Mouse (Mus musculus): ENCODE results near the gene Acan. TPM values are rescaled to one million over a fixed set of nuclear protein-coding genes. Genes with fewer than 3 reads are reported as not detected.

Gene Acan
- polyA plus RNA-seq, 1 experiment = not detected

DNA sequence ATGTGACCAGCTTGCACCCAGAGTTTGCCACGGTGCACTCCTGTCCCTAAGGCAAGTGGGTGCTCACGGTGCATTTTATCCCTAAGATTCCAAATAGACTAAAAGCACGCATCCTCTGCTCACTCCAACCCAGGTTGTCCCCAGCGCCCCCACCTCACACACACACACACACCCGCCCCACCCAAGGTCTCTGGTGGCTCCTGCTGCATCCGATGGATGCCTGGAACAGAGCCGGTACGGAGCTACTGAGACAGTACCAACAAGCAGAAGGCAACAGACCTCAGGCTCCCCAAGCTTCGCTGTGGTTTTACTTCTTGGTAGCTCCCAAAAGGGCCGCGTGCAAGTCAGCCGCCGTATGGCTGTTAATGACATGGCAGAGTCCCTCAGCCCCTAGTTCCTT lies 77.1 kb downstream of the Acan start:
- H3K27me3 ChIP-seq (ENCODE audit: control insufficient read depth) = peaks cover 15% of the 10 kb centered on the region
- no peaks in the 10 kb centered on the region; the same call in 1 of the 2 replicates for H3K36me3 ChIP-seq (ENCODE audit: control insufficient read depth)
- H3K9me3 ChIP-seq (ENCODE audit: control insufficient read depth, low read length) = no peaks in the 10 kb centered on the region
- H3K4me3 ChIP-seq (replicated peaks) = no peak overlapping the region
- TF ChIP-seq TAL1 (IDR thresholded peaks at IDR 0.05; ENCODE audit: low read length) (no peak), GATA1 (IDR thresholded peaks at IDR 0.05; ENCODE audit: low read length) (no peak)
- no peaks in the 10 kb centered on the region for H3K4me1 ChIP-seq (ENCODE audit: control insufficient read depth)

GRCm38 (mm10) chr7:79130843-79131444 lies 77.7 kb downstream of the Acan start, which contains the start of gene Hapln3:
Hapln3 (minus strand) TSS chr7:79131018.
- Histone ChIP-seq H3K9me3 (ENCODE audit: control insufficient read depth, low read length) (no peaks in the 10 kb centered on the region), H3K4me1 (ENCODE audit: control insufficient read depth) (no peaks in the 10 kb centered on the region), H3K36me3 (ENCODE audit: control insufficient read depth) (no peaks in the 10 kb centered on the region; the same call in 1 of the 2 replicates), H3K27me3 (ENCODE audit: control insufficient read depth) (peaks cover 15% of the 10 kb centered on the region), H3K4me3 (replicated peaks) (no peak within 1 kb of the TSS)
- TF ChIP-seq GATA1 (IDR thresholded peaks at IDR 0.05; ENCODE audit: low read length) = no peak
- no peak for TF ChIP-seq TAL1 (IDR thresholded peaks at IDR 0.05; ENCODE audit: low read length)

- H3K4me1 ChIP-seq (ENCODE audit: control insufficient read depth) = no peaks in the 10 kb centered on the region
- H3K36me3 ChIP-seq (ENCODE audit: control insufficient read depth) = no peaks in the 10 kb centered on the region; the same call in 1 of the 2 replicates
- H3K4me3 ChIP-seq (replicated peaks) = no peak overlapping the region
- peaks cover 15% of the 10 kb centered on the region for H3K27me3 ChIP-seq (ENCODE audit: control insufficient read depth)
- no peak for TF ChIP-seq TAL1 (IDR thresholded peaks at IDR 0.05; ENCODE audit: low read length)
- TF ChIP-seq GATA1 (IDR thresholded peaks at IDR 0.05; ENCODE audit: low read length) = no peak
- no peaks in the 10 kb centered on the region for H3K9me3 ChIP-seq (ENCODE audit: control insufficient read depth, low read length)
Measured at GRCm38 (mm10) chr7:79133391-79133790, 80.1 kb downstream of the Acan start.

- H3K27me3 ChIP-seq (ENCODE audit: control insufficient read depth) = no peaks in the 10 kb centered on the region
- no peak overlapping the region for H3K4me3 ChIP-seq (replicated peaks)
- H3K4me1 ChIP-seq (ENCODE audit: control insufficient read depth) = peaks cover 8% of the 10 kb centered on the region
- H3K9me3 ChIP-seq (ENCODE audit: control insufficient read depth, low read length) = no peaks in the 10 kb centered on the region
- no peaks in the 10 kb centered on the region; the same call in 1 of the 2 replicates for H3K36me3 ChIP-seq (ENCODE audit: control insufficient read depth)
- TF ChIP-seq TAL1 (IDR thresholded peaks at IDR 0.05; ENCODE audit: low read length) (no peak), GATA1 (IDR thresholded peaks at IDR 0.05; ENCODE audit: low read length) (no peak)
Measured at GRCm38 (mm10) chr7:79139328-79139824, 86.1 kb downstream of the Acan start.

- Histone ChIP-seq H3K4me3 (replicated peaks) (no peak overlapping the region), H3K4me1 (ENCODE audit: control insufficient read depth) (peaks cover 8% of the 10 kb centered on the region), H3K36me3 (ENCODE audit: control insufficient read depth) (no peaks in the 10 kb centered on the region; the same call in 1 of the 2 replicates), H3K27me3 (ENCODE audit: control insufficient read depth) (no peaks in the 10 kb centered on the region), H3K9me3 (ENCODE audit: control insufficient read depth, low read length) (no peaks in the 10 kb centered on the region)
- TF ChIP-seq GATA1 (IDR thresholded peaks at IDR 0.05; ENCODE audit: low read length) (no peak), TAL1 (IDR thresholded peaks at IDR 0.05; ENCODE audit: low read length) (no peak)
Measured at GRCm38 (mm10) chr7:79139891-79140591, 86.8 kb downstream of the Acan start.

GRCm38 (mm10) chr7:79140897-79141296 lies 87.6 kb downstream of the Acan start:
- TF ChIP-seq GATA1 (IDR thresholded peaks at IDR 0.05; ENCODE audit: low read length) = no peak
- TF ChIP-seq TAL1 (IDR thresholded peaks at IDR 0.05; ENCODE audit: low read length) = no peak
- Histone ChIP-seq H3K4me3 (replicated peaks) (no peak overlapping the region), H3K36me3 (ENCODE audit: control insufficient read depth) (no peaks in the 10 kb centered on the region; the same call in 1 of the 2 replicates), H3K9me3 (ENCODE audit: control insufficient read depth, low read length) (no peaks in the 10 kb centered on the region), H3K4me1 (ENCODE audit: control insufficient read depth) (peaks cover 8% of the 10 kb centered on the region), H3K27me3 (ENCODE audit: control insufficient read depth) (no peaks in the 10 kb centered on the region)

DNA sequence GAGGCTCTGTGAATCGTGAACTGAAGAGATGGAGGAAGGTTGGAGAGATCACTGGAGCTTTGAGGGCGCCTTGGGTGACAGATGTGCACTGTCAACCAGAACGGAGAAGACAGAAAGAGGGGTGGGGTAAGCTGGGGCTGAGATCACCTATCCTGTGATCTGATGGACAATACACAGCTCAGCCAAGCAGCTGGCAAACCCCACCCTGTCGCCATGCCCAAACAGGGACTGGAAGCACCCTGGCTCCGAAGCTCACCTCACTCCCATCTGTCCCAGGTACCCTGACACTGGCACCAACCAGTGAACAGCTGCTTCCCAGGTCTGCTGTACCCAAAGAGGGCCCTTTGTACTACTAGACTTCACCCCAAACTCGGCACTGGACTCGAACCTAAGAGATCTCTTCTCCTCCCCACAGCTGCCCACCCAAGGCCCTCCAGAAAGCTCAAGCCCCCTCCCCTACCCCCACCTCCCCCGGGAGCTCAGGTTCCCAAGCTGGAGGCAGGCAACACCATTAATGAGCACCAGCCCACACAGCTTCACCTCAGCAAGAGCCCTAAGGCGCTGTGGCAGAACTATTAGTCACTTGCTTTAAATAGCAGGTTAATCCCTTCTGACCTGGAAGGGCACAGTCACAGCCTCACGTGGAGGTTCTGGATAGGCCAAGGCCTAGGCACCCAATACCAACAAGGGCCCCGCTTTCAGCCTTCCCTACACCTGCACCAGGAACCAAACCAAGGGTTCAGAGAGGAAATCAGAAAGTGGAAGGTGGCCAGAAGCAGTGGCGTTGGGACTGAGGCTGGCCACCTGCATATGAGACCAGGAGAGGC lies 93.9 kb downstream of the Acan start:
- H3K27me3 ChIP-seq (ENCODE audit: control insufficient read depth) = peaks cover 5% of the 10 kb centered on the region
- H3K4me1 ChIP-seq (ENCODE audit: control insufficient read depth) = peaks cover 9% of the 10 kb centered on the region
- no peaks in the 10 kb centered on the region for H3K9me3 ChIP-seq (ENCODE audit: control insufficient read depth, low read length)
- no peaks in the 10 kb centered on the region; the same call in 1 of the 2 replicates for H3K36me3 ChIP-seq (ENCODE audit: control insufficient read depth)
- TF ChIP-seq TAL1 (IDR thresholded peaks at IDR 0.05; ENCODE audit: low read length) (no peak), GATA1 (IDR thresholded peaks at IDR 0.05; ENCODE audit: low read length) (no peak)
- H3K4me3 ChIP-seq (replicated peaks) = no peak overlapping the region

DNA sequence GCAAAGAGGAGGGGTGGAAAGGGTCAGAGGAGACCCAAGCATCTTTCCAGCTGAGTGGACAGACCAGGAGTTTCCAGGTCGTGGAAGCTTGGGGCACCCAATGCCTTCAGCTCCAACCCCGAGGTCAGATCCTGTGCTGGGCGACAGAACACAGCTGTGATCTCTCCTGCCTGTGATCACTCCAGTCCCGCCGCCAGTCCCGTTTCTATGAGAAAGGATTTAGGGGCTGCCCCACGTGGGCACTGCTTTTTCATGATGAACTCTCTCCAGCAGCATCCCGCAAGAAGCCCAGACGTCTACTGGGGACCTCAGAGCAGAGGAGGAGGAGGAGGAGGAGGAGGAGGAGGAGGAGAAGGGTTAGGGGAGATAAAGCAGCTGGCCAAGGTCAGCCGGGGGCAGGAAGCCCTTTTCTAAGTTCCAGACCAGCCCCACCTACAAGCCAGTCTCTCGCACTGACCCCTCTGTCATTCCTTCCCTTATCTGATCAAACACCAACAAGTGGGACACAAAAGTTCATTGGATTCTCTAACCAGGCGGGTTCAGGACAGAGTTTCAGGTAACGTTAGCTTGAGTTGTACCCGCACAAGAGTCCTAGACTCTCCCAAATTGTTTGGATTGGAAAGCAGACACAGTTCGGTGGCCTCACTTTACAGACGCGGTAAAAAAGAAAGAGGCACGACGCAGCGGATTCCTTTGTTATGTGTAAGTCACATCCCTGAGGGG lies 94.8 kb downstream of the Acan start:
- no peaks in the 10 kb centered on the region; the same call in 1 of the 2 replicates for H3K36me3 ChIP-seq (ENCODE audit: control insufficient read depth)
- TF ChIP-seq GATA1 (IDR thresholded peaks at IDR 0.05; ENCODE audit: low read length) = no peak
- TF ChIP-seq TAL1 (IDR thresholded peaks at IDR 0.05; ENCODE audit: low read length) = no peak
- H3K4me1 ChIP-seq (ENCODE audit: control insufficient read depth) = peaks cover 9% of the 10 kb centered on the region
- H3K4me3 ChIP-seq (replicated peaks) = peak overlapping the region; percentile 62
- H3K27me3 ChIP-seq (ENCODE audit: control insufficient read depth) = peaks cover 5% of the 10 kb centered on the region
- no peaks in the 10 kb centered on the region for H3K9me3 ChIP-seq (ENCODE audit: control insufficient read depth, low read length)

Data from erythroblast, embryonic 14.5 days (primary cell).